Mouse (Mus musculus) kidney, adult 9 months (tissue): ENCODE measurements at regions not wholly inside any gene's neighbourhood (a gene's known extent, or its start where the extent isn't known, plus 50 kb on each side); places are given as distances from the start of the nearest gene placed in this dataset.
A peak's percentile ranks its signal among the peaks of the same experiment; 100 is the strongest.

Experiments
- DNase-seq: peaks from one replicate; pipeline ENCODE4 v3.0.0; 2022

- peak; percentile 31 for DNase-seq
These were observed 54.7 kb upstream of the Pappa2 start for GRCm38 (mm10) chr1:159034952-159035351.

- DNase-seq = no peak
These were observed 56.1 kb upstream of the Pappa2 start for GRCm38 (mm10) chr1:159036371-159036770.

GRCm38 (mm10) chr1:159045870-159046385 lies 65.6 kb upstream of the Pappa2 start:
- DNase-seq = no peak

GRCm38 (mm10) chr1:159065024-159065423 lies 84.7 kb upstream of the Pappa2 start:
- DNase-seq = peak; percentile 36

- no peak for DNase-seq
These were observed 118.9 kb upstream of the Pappa2 start for GRCm38 (mm10) chr1:159099205-159099604.

- DNase-seq = no peak
These were observed 109.9 kb upstream of the Cop1 start for GRCm38 (mm10) chr1:159122201-159122600.

- DNase-seq = no peak
These were observed 107.2 kb upstream of the Cop1 start for GRCm38 (mm10) chr1:159124874-159125273.

GRCm38 (mm10) chr1:159135301-159135700 lies 96.8 kb upstream of the Cop1 start:
- DNase-seq = peak; percentile 70

GRCm38 (mm10) chr1:159147788-159148497 lies 84.2 kb upstream of the Cop1 start:
- DNase-seq = no peak

GRCm38 (mm10) chr1:159148498-159149187 lies 83.5 kb upstream of the Cop1 start:
- no peak for DNase-seq

GRCm38 (mm10) chr1:159149207-159149606 lies 82.9 kb upstream of the Cop1 start:
- DNase-seq = no peak

- DNase-seq = no peak
These were observed 82.4 kb upstream of the Cop1 start for GRCm38 (mm10) chr1:159149721-159150120.

GRCm38 (mm10) chr1:159150351-159150750 lies 81.8 kb upstream of the Cop1 start:
- no peak for DNase-seq

GRCm38 (mm10) chr1:159156428-159156827 lies 75.7 kb upstream of the Cop1 start:
- no peak for DNase-seq

- no peak for DNase-seq
These were observed 71.8 kb upstream of the Cop1 start for GRCm38 (mm10) chr1:159160035-159160960.

- DNase-seq = no peak
These were observed 68.8 kb upstream of the Cop1 start for GRCm38 (mm10) chr1:159163113-159163885.

- DNase-seq = no peak
These were observed 50.1 kb upstream of the Cop1 start for GRCm38 (mm10) chr1:159182031-159182430.
